8 mouse cellular contexts compared by ENCODE assay signal in genomic region chr10:61382281-61382731, GRCm38 (mm10). TPM values are rescaled to one million over a fixed set of nuclear protein-coding genes. Genes with fewer than 3 reads are reported as not detected.
DNase-seq lines count a peak whose midpoint lies in the region; ATAC-seq and TF ChIP-seq lines count a peak whose summit lies in the region.

No protein-coding gene starts in this region.

- no peak overlapping the region for H3K27ac ChIP-seq in CH12.LX (ENCODE audit: insufficient read depth, low read depth)
- H3K27ac ChIP-seq in forebrain, embryonic 12.5 days, result no peak overlapping the region
- H3K27ac ChIP-seq in limb, embryonic 13.5 days, result no peak overlapping the region
- H3K27ac ChIP-seq in neural tube, embryonic 13.5 days (replicated peaks), result peak overlapping the region; percentile 73

- no peaks in the 10 kb centered on the region for H3K79me2 ChIP-seq in CH12.LX (replicated peaks; ENCODE audit: control insufficient read depth, extremely low read depth, insufficient read depth, poor library complexity, severe bottlenecking)

- TF ChIP-seq POLR2A in CH12.LX (IDR thresholded peaks at IDR 0.05; ENCODE audit: low read depth, low read length), result no peak

- in situ Hi-C loops in CH12.LX (cut with MboI; ENCODE audit: low pct_ligation_motif_present, low pct_unique_long_range_greater_than_20kb, low sequenced_read_pairs), result no loop called here

- H3K4me1 ChIP-seq in CH12.LX (ENCODE audit: control insufficient read depth in 1 of 2, insufficient read depth in 2 of 2), result peaks cover 7 to 45% of the 10 kb centered on the region in 2 experiments
- peaks cover 36% of the 10 kb centered on the region for H3K4me1 ChIP-seq in forebrain, embryonic 12.5 days
- H3K4me1 ChIP-seq in limb, embryonic 13.5 days, result peaks cover 35% of the 10 kb centered on the region
- H3K4me1 ChIP-seq in neural tube, embryonic 13.5 days (replicated peaks), result peaks cover 67% of the 10 kb centered on the region

- dilution Hi-C loops in CH12.LX (cut with MboI; ENCODE audit: extremely low pct_ligation_motif_present, extremely low pct_unique_long_range_greater_than_20kb, low sequenced_read_pairs), result no loop called here

- H3K9ac ChIP-seq in CH12.LX (ENCODE audit: insufficient read depth, low read depth), result no peak overlapping the region
- H3K9ac ChIP-seq in forebrain, embryonic 12.5 days, result peak overlapping the region; percentile 72
- peak overlapping the region; percentile 77 for H3K9ac ChIP-seq in limb, embryonic 13.5 days
- H3K9ac ChIP-seq in neural tube, embryonic 13.5 days, result peak overlapping the region; percentile 83

- no peaks in the 10 kb centered on the region for H3K36me3 ChIP-seq in CH12.LX (replicated peaks in 1 of 2; ENCODE audit: control insufficient read depth in 1 of 2, insufficient read depth in 1 of 2, low read length in 1 of 2)
- no peaks in the 10 kb centered on the region for H3K36me3 ChIP-seq in forebrain, embryonic 12.5 days (replicated peaks)
- H3K36me3 ChIP-seq in limb, embryonic 13.5 days, result no peaks in the 10 kb centered on the region; the same call in 1 of the 2 replicates
- H3K36me3 ChIP-seq in neural tube, embryonic 13.5 days, result no peaks in the 10 kb centered on the region

- no peak for ATAC-seq in forebrain, embryonic 12.5 days (ENCODE audit: low FRiP score)
- no peak for ATAC-seq in limb, embryonic 13.5 days (ENCODE audit: low FRiP score, low read depth)
- ATAC-seq in neural tube, embryonic 13.5 days (ENCODE audit: low read depth), result peak; percentile 23
- no peak for ATAC-seq in frontal cortex, adult (ENCODE audit: low TSS enrichment)

- WGBS in forebrain, embryonic 12.5 days, result 2% methylated on average over 8 of the region's 8 CpGs
- 2% methylated on average over 8 of the region's 8 CpGs for WGBS in limb, embryonic 13.5 days
- WGBS in neural tube, embryonic 13.5 days, result under 1% methylated on average over 8 of the region's 8 CpGs

- DNase-seq in cerebellum, postnatal 10 days, result peak; percentile 58 to 68
- no peak for DNase-seq in cerebellum, adult 9-11 months
- no peak for DNase-seq in CH12.LX (ENCODE audit: extremely low read depth)
- no peak for DNase-seq in frontal cortex, postnatal 14 days (ENCODE audit: low spot score in 2 of 2)

- H3K9me3 ChIP-seq in CH12.LX (replicated peaks; ENCODE audit: low read length), result no peaks in the 10 kb centered on the region
- no peaks in the 10 kb centered on the region for H3K9me3 ChIP-seq in forebrain, embryonic 12.5 days
- no peaks in the 10 kb centered on the region for H3K9me3 ChIP-seq in limb, embryonic 13.5 days
- H3K9me3 ChIP-seq in neural tube, embryonic 13.5 days, result no peaks in the 10 kb centered on the region

- peaks cover 19% of the 10 kb centered on the region for H3K27me3 ChIP-seq in CH12.LX (replicated peaks)
- H3K27me3 ChIP-seq in forebrain, embryonic 12.5 days, result peaks cover 39% of the 10 kb centered on the region
- H3K27me3 ChIP-seq in limb, embryonic 13.5 days, result peaks cover 11% of the 10 kb centered on the region; the same call in 1 of the 2 replicates
- H3K27me3 ChIP-seq in neural tube, embryonic 13.5 days, result peaks cover 9% of the 10 kb centered on the region

- H3K4me3 ChIP-seq in CH12.LX (replicated peaks in 1 of 3; ENCODE audit: low read depth in 2 of 3, low read length in 2 of 3, poor library complexity in 1 of 3), result peak overlapping the region in 1 of 3 experiments; percentile 56
- H3K4me3 ChIP-seq in forebrain, embryonic 12.5 days (replicated peaks), result peak overlapping the region; percentile 65
- peak overlapping the region; percentile 73 for H3K4me3 ChIP-seq in limb, embryonic 13.5 days
- H3K4me3 ChIP-seq in neural tube, embryonic 13.5 days, result peak overlapping the region; percentile 66

- no peak for TF ChIP-seq EP300 in CH12.LX (IDR thresholded peaks at IDR 0.05; ENCODE audit: low read length)

- peak overlapping the region; percentile 70 for H3K4me2 ChIP-seq in CH12.LX (ENCODE audit: insufficient read depth, low read depth, poor library complexity, severe bottlenecking)
- H3K4me2 ChIP-seq in forebrain, embryonic 12.5 days, result peak overlapping the region; percentile 93
- H3K4me2 ChIP-seq in limb, embryonic 13.5 days (replicated peaks), result peak overlapping the region; percentile 98
- H3K4me2 ChIP-seq in neural tube, embryonic 13.5 days, result peak overlapping the region; percentile 91

- TF ChIP-seq CTCF in CH12.LX (conservative IDR thresholded peaks at IDR 0.05 in 1 of 2, IDR thresholded peaks at IDR 0.05 in 1 of 2; ENCODE audit: low read depth in 2 of 2, low read length in 2 of 2), result no peak

- TF ChIP-seq RAD21 in CH12.LX (IDR thresholded peaks at IDR 0.05; ENCODE audit: low read depth, low read length), result no peak

TF ChIP-seq in CH12.LX, 34 proteins besides CTCF, POLR2A, EP300 and RAD21:
- TF ChIP-seq HCFC1 (IDR thresholded peaks at IDR 0.05; ENCODE audit: low read depth, low read length), result no peak
- TF ChIP-seq MAFK (IDR thresholded peaks at IDR 0.05; ENCODE audit: insufficient replicate concordance, low read length), result no peak
- TF ChIP-seq ETS1 (conservative IDR thresholded peaks at IDR 0.05; ENCODE audit: low read depth, low read length), result no peak
- TF ChIP-seq ELF1 (IDR thresholded peaks at IDR 0.05; ENCODE audit: low read depth, low read length), result no peak
- TF ChIP-seq SMC3 (IDR thresholded peaks at IDR 0.05; ENCODE audit: low read depth, low read length), result no peak
TF ChIP-seq in CH12.LX: peak in this region for 0.

RNA-seq across cellular contexts. Expression of gene Pald1, which starts 1.0 kb away (rescaled TPM):
- total RNA-seq in CH12.LX (2012; rRNA removed) (1.5 and 1.9 TPM in 2 replicates), CH12.LX (2014; rRNA removed) (0.93 and 1.5 TPM in 2 replicates)
- polyA plus RNA-seq in CH12.LX (2012; ENCODE audit: insufficient read length, low read depth), result 2.0 and 2.2 TPM in 2 replicates
- 20.7 and 22.9 TPM in 2 replicates for polyA plus RNA-seq in forebrain, embryonic 12.5 days (2016; fragmentation: Nextera tagmentation; extraction: Ambion mirVana)
- 20.2 and 24.1 TPM in 2 replicates for polyA plus RNA-seq in limb, embryonic 13.5 days (2015; fragmentation: Nextera tagmentation; extraction: Ambion mirVana)
- polyA plus RNA-seq in neural tube, embryonic 13.5 days (2015; fragmentation: Nextera tagmentation; extraction: Ambion mirVana), result 30.6 and 31.5 TPM in 2 replicates

RNA-seq across cellular contexts. Expression of gene Nodal, which starts 35.5 kb away (rescaled TPM):
- total RNA-seq in CH12.LX (2012; rRNA removed) (0.13 TPM in 1 of 2 replicates, not detected in the other), CH12.LX (2014; rRNA removed) (not detected in 2 replicates)
- polyA plus RNA-seq in CH12.LX (2012; ENCODE audit: insufficient read length, low read depth), result not detected in 2 replicates
- 0.15 TPM in 1 of 2 replicates, not detected in the other for polyA plus RNA-seq in forebrain, embryonic 12.5 days (2016; fragmentation: Nextera tagmentation; extraction: Ambion mirVana)
- 0.19 and 0.20 TPM in 2 replicates for polyA plus RNA-seq in limb, embryonic 13.5 days (2015; fragmentation: Nextera tagmentation; extraction: Ambion mirVana)
- 0.14 TPM in 1 of 2 replicates, not detected in the other for polyA plus RNA-seq in neural tube, embryonic 13.5 days (2015; fragmentation: Nextera tagmentation; extraction: Ambion mirVana)

Comparison
In these comparisons a context has a peak if more than half of its experiments do, and no peak if none do; other contexts are left out.
1. DNase-seq: peak in cerebellum, postnatal 10 days (2 of 2); none in cerebellum, adult 9-11 months (single experiment), CH12.LX (single experiment) and frontal cortex, postnatal 14 days (0 of 2).
2. Peak in every context shown above with its lines, with median percentiles within 50 percentile points of each other: H3K4me2 ChIP-seq.